Mouse (Mus musculus): ENCODE data around the gene Arsg. TPM values are rescaled to one million over a fixed set of nuclear protein-coding genes. Genes with fewer than 3 reads are reported as not detected.

Gene Arsg
- total and polyA plus RNA-seq, 3 experiments: 0.79 to 3.3 (median 1.4) TPM

DNA sequence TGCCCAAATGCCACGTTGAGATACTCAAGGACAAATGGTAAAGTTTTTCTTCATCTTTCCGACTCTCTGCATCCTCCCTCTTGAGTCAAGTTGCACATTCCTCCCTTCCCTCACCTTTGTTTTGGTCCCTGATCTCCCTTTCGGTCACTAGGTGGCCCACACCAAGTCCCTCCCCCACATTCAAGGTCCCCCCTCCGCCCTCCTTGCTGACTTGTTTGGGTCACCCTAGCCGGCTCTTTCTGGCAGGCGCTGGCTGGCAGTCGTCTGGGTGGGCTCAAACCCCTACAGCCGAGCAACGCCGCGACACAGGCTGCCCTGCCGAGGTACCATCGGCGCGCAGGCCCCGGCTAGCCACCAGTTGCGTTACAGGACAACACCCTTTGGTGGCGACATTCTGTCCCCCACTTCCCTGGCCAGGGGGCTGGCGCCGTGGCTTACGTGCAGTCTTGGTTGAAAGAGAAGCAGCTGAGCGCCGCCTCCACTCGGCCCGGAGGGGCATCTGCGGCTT is 137.7 kb downstream of the Arsg start (continued):
- TF ChIP-seq IRF4 (IDR thresholded peaks at IDR 0.05; ENCODE audit: low read depth, low read length): no peak; the same call in 1 of the 2 replicates
- TF ChIP-seq ZNF384 (IDR thresholded peaks at IDR 0.05; ENCODE audit: low read depth, low read length): no peak
- TF ChIP-seq CTCF (conservative IDR thresholded peaks at IDR 0.05 in 1 of 2, IDR thresholded peaks at IDR 0.05 in 1 of 2; ENCODE audit: low read depth in 2 of 2, low read length in 2 of 2): peak in 1 of 2 experiments; percentile 26; a peak in 1 of 4 replicates
- TF ChIP-seq HCFC1 (IDR thresholded peaks at IDR 0.05; ENCODE audit: low read depth, low read length): peak; percentile 9; the same call in 1 of the 2 replicates
- no peak for TF ChIP-seq CHD1 (IDR thresholded peaks at IDR 0.05; ENCODE audit: low read depth, low read length)
- TF ChIP-seq SMC3 (IDR thresholded peaks at IDR 0.05; ENCODE audit: low read depth, low read length): no peak
- TF ChIP-seq CHD2 (IDR thresholded peaks at IDR 0.05; ENCODE audit: low read length): 0 out of 2 replicates have a peak, but pooled peaks have one; percentile 16
- peak; percentile 63 for TF ChIP-seq MAZ (IDR thresholded peaks at IDR 0.05; ENCODE audit: low read depth, low read length)
- 0 out of 2 replicates have a peak, but pooled peaks have one; percentile 10 for TF ChIP-seq TCF12 (IDR thresholded peaks at IDR 0.05; ENCODE audit: low read depth, low read length)

DNA sequence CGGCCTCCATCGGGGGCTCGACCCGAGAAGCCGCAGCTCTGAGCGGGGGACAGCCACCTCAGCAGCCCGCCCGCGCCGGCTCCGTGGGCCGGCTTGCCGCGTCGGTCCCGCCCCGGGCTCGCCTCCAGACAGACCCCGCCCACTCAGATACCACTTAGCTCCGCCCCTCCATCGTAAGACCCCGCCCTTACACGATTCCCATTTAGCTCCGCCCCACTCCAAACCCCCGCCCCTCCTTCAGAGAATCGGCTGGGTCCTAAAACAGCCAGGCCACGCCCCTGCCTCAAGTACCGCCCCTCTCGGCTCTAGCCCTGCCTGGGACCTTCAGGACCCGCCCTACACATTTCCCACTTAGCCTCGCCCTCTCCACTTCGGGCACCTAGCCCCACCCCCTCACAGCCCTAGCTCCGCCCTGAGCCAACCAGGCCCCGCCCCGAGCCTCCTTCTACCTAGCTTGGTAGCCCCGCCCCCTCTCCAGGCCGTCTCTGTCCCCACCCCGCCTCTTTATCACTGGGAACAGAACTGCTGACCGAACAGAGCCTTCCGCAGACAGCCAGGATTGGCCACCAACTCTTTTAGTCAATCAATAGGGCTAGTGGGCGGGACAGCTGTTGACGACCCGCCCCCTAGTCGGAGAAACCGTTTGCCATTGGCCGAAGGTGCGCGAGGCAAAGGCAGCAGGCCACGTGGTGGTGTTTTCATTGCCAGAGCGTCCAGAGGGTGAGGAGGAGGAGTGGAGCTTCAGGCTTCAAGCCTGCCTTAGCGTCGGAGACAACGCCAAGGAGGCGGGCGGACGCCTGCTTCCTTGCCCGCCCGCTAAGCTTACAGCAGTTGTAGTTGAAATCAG is 138.4 kb downstream of the Arsg start, which contains the start of gene Wipi1:
Gene Wipi1 (minus strand): TSS at position 665 of the 847 bp plus-strand sequence.
- Histone ChIP-seq H3K79me2 (replicated peaks; ENCODE audit: control insufficient read depth, extremely low read depth, insufficient read depth, poor library complexity, severe bottlenecking) (no peaks in the 10 kb centered on the region), H3K27me3 (replicated peaks) (peaks cover 26% of the 10 kb centered on the region), H3K9me3 (replicated peaks; ENCODE audit: low read length) (peaks cover 3% of the 10 kb centered on the region), H3K27ac (ENCODE audit: insufficient read depth, low read depth) (no peak within 1 kb of the TSS), H3K4me3 (replicated peaks in 1 of 3; ENCODE audit: low read depth in 2 of 3, low read length in 2 of 3, poor library complexity in 1 of 3) (peak within 1 kb of the TSS; percentile 62 to 74 (median 63)), H3K4me2 (ENCODE audit: insufficient read depth, low read depth, poor library complexity, severe bottlenecking) (peak within 1 kb of the TSS; percentile 84), H3K9ac (ENCODE audit: insufficient read depth, low read depth) (peak within 1 kb of the TSS; percentile 35), H3K4me1 (ENCODE audit: control insufficient read depth in 1 of 2, insufficient read depth in 2 of 2) (peaks cover 4 to 12% of the 10 kb centered on the region in 2 experiments; a peak in 3 of 4 replicates), H3K36me3 (replicated peaks in 1 of 2; ENCODE audit: control insufficient read depth in 1 of 2, insufficient read depth in 1 of 2, low read length in 1 of 2) (no peaks in the 10 kb centered on the region)
- TF ChIP-seq JUN (IDR thresholded peaks at IDR 0.05; ENCODE audit: insufficient read depth, low read depth, low read length): no peak
- TF ChIP-seq BHLHE40 (IDR thresholded peaks at IDR 0.05; ENCODE audit: low read depth, low read length): no peak
- no peak; the same call in 1 of the 2 replicates for TF ChIP-seq UBTF (IDR thresholded peaks at IDR 0.05; ENCODE audit: low read depth, low read length)
- TF ChIP-seq ELF1 (IDR thresholded peaks at IDR 0.05; ENCODE audit: low read depth, low read length): 0 out of 2 replicates have a peak, but pooled peaks have one; percentile 29
- TF ChIP-seq MYC (IDR thresholded peaks at IDR 0.05; ENCODE audit: low read depth, low read length): peak; percentile 69; the same call in 1 of the 2 replicates
- TF ChIP-seq TBP (conservative IDR thresholded peaks at IDR 0.05; ENCODE audit: low read depth, low read length): peak; percentile 67
- TF ChIP-seq USF2 (conservative IDR thresholded peaks at IDR 0.05; ENCODE audit: low read depth, low read length): peak; percentile 67
- TF ChIP-seq MEF2A (IDR thresholded peaks at IDR 0.05; ENCODE audit: borderline replicate concordance, low read depth, low read length): no peak
- TF ChIP-seq ZKSCAN1 (IDR thresholded peaks at IDR 0.05; ENCODE audit: borderline replicate concordance, low read depth, low read length): no peak
- TF ChIP-seq CHD2 (IDR thresholded peaks at IDR 0.05; ENCODE audit: low read length): 0 out of 2 replicates have a peak, but pooled peaks have one; percentile 38
- peak; percentile 98 for TF ChIP-seq MXI1 (IDR thresholded peaks at IDR 0.05; ENCODE audit: low read depth, low read length)
- TF ChIP-seq MAZ (IDR thresholded peaks at IDR 0.05; ENCODE audit: low read depth, low read length): peak; percentile 32; the same call in 1 of the 2 replicates
- TF ChIP-seq NRF1 (IDR thresholded peaks at IDR 0.05; ENCODE audit: low read depth, low read length): peak; percentile 62
- TF ChIP-seq POLR2AphosphoS2 (IDR thresholded peaks at IDR 0.05; ENCODE audit: low read depth, low read length): no peak
- peak; percentile 100 for TF ChIP-seq MAX (IDR thresholded peaks at IDR 0.05; ENCODE audit: low read length)
- TF ChIP-seq NELFE (IDR thresholded peaks at IDR 0.05; ENCODE audit: low read depth, low read length): 0 out of 2 replicates have a peak, but pooled peaks have one; percentile 10
- no peak for TF ChIP-seq MAFK (IDR thresholded peaks at IDR 0.05; ENCODE audit: insufficient replicate concordance, low read length)
- TF ChIP-seq SIN3A (IDR thresholded peaks at IDR 0.05; ENCODE audit: low read length): peak; percentile 98
- TF ChIP-seq GABPA (IDR thresholded peaks at IDR 0.05; ENCODE audit: insufficient replicate concordance, low read depth, low read length): no peak
- peak; percentile 80 for TF ChIP-seq USF1 (IDR thresholded peaks at IDR 0.05; ENCODE audit: low read depth, low read length)
- TF ChIP-seq POLR2A (IDR thresholded peaks at IDR 0.05; ENCODE audit: low read depth, low read length): peak; percentile 54; the same call in 1 of the 2 replicates
- peak; percentile 98 for DNase-seq (ENCODE audit: extremely low read depth)
- dilution Hi-C loops (cut with MboI; ENCODE audit: extremely low pct_ligation_motif_present, extremely low pct_unique_long_range_greater_than_20kb, low sequenced_read_pairs) (no loop called here), in situ Hi-C loops (cut with MboI; ENCODE audit: low pct_ligation_motif_present, low pct_unique_long_range_greater_than_20kb, low sequenced_read_pairs) (no loop called here)

All from CH12.LX (cell line).